Mouse (Mus musculus) forebrain, embryonic 16.5 days (tissue): Measurements from ENCODE around the gene Trim17. TPM values are rescaled to one million over a fixed set of nuclear protein-coding genes. Genes with fewer than 3 reads are reported as not detected.

Source experiments
- ATAC-seq: fragments of 200-750 bp; cut with Nextera tagmentation; 2 replicates; pipeline ENCODE4 v1.8.0; 2017; ENCODE audit warnings: mild to moderate bottlenecking, moderate library complexity
- H3K27ac ChIP-seq: fragments of 300-500 bp; sonication (generic); 2 replicates; pipeline ENCODE4 v1.5.1; 2014; ENCODE audit warnings: low read length, control low read depth
- H3K27me3 ChIP-seq: fragments of 300-500 bp; sonication (generic); replicated peaks from 2 replicates; pipeline ENCODE4 v1.6.1; 2014; ENCODE audit warnings: low read length; ENCODE audit not compliant: control insufficient read depth, insufficient read depth
- H3K36me3 ChIP-seq: fragments of 300-500 bp; sonication (generic); 2 replicates; pipeline ENCODE4 v1.6.1; 2014; ENCODE audit not compliant: control insufficient read depth, insufficient read depth
- H3K4me1 ChIP-seq: fragments of 300-500 bp; sonication (generic); replicated peaks from 2 replicates; pipeline ENCODE4 v1.6.1; 2014; ENCODE audit warnings: low read length; ENCODE audit not compliant: control insufficient read depth, insufficient read depth
- H3K4me2 ChIP-seq: fragments of 300-500 bp; sonication (generic); 2 replicates; pipeline ENCODE4 v1.6.1; 2014; ENCODE audit warnings: mild to moderate bottlenecking, low read length, control low read depth
- H3K4me3 ChIP-seq: fragments of 300-500 bp; sonication (generic); replicated peaks from 2 replicates; pipeline ENCODE4 v1.5.1; 2014; ENCODE audit warnings: mild to moderate bottlenecking, low read length, control low read depth
- H3K9ac ChIP-seq: fragments of 300-500 bp; sonication (generic); replicated peaks from 2 replicates; pipeline ENCODE4 v1.6.1; 2014; ENCODE audit warnings: low read depth, low read length, control low read depth
- H3K9me3 ChIP-seq: fragments of 300-500 bp; sonication (generic); 2 replicates; pipeline ENCODE4 v1.6.1; 2016; ENCODE audit warnings: low read length; ENCODE audit not compliant: control insufficient read depth
- WGBS: fragments of 180-500 bp; shearing (Covaris S2); extraction: QIAGEN DNeasy Blood & Tissue Kit; methylation state at CpG from one replicate; pipeline ENCODE4 v1.1.7; 2014; 5-methylcytosine and 5-hydroxymethylcytosine counted together
- polyA plus RNA-seq: library from polyadenylated mRNA; unstranded; fragments of >200 nt; fragmentation: Nextera tagmentation; extraction: Ambion mirVana; gene quantifications from 2 replicates; pipeline ENCODE4 v1.2.1, GENCODE M21; 2015

Trim17 gene
- polyA plus RNA-seq, 1 experiment from 2014 or later = 2.0 TPM

DNA sequence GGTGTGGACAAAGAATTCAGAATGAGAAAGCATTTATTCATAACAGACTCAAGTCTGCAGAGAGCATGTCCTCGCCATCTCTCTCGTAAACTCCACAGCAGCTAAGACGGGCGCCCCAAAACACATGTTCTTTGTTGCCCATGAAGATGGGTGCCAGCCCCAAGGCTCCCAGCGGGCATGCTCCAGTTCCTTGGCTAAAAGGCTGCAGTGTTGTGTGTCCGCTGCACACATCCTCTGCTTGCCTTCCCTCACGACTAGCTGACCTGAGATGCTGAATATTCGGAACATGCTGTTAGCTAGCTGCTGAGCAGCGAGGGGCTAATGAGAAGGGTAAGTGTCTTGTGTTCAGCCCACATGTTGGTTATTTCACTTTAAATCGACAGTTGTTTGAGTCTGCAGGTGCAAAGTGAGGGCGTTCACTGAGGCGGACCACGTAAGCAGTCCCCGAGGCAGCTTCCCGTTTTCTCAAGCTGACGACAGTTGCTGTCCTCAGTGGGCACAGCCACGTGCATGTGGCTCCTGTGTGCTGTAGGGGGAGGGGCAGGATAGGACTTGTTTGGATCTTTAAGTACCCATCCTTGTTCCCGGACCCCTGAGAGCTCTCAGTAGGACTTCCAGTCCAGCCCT lies 28.1 kb downstream of the Trim17 start:
- no peak overlapping the region for H3K27ac ChIP-seq
- H3K27me3 ChIP-seq = no peaks in the 10 kb centered on the region
- ATAC-seq = no peak
- 93% methylated on average over 18 of the region's 18 CpGs for WGBS
- H3K9me3 ChIP-seq = no peaks in the 10 kb centered on the region
- no peak overlapping the region for H3K4me3 ChIP-seq
- H3K4me2 ChIP-seq = no peak overlapping the region
- H3K4me1 ChIP-seq = peaks cover 27% of the 10 kb centered on the region
- no peak overlapping the region for H3K9ac ChIP-seq
- peaks cover 22% of the 10 kb centered on the region for H3K36me3 ChIP-seq

DNA sequence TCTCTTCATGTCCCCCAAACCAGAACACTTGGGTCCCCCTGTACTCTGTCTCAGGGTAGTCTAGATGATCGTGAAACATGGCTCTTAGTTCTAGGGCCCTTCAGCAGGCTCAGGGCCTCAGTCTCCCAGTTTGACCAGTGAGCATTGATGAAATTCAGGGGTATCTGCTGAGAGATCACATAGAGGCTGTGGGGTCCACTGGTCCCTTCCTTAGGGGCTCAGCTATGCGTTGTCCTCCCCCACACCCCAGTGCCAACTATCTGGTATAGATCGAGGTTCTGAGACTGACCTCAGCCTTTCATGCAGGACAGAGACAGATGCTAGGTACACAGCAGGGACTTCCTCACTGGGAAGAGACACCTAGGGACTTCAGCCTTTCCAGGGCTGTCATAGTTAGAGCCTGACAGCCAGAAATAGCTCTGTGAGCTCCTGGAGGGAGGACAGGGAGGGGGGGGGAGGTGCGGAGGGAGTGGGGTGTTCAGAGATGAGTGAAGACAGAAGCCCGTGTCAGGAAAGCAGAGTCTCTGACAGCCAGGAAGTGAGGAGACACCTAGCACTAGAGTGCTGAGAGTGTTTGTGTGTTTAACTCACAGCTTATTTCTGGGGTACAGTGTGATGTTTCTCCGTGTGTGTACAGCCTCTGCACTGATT lies 29.3 kb downstream of the Trim17 start:
- 88% methylated on average over 6 of the region's 6 CpGs for WGBS
- Histone ChIP-seq H3K4me3 (no peak overlapping the region), H3K9me3 (no peaks in the 10 kb centered on the region), H3K4me2 (no peak overlapping the region), H3K27ac (no peak overlapping the region), H3K4me1 (peaks cover 23% of the 10 kb centered on the region), H3K9ac (no peak overlapping the region), H3K36me3 (peaks cover 24% of the 10 kb centered on the region), H3K27me3 (no peaks in the 10 kb centered on the region)
- ATAC-seq = no peak

DNA sequence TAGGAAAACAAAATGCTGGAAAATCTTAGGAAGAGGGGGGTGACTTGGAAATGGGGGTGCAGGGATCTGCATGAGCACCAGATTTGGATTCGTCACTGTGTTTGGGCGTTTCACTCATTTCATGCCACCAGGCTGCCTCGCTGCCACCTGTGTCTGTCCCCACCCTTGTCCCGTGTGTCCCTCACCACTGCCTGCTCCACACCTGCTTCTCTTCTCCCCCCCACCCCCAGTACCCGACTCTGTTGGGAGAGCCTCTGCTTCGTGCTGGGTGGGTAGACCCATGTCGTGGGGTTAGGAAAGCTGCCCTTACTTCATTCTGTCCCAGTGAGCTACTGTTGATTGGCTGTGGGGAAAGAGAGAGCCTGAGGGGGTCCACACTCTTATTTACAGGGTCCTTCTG lies 30.2 kb downstream of the Trim17 start:
- no peak overlapping the region for H3K27ac ChIP-seq
- H3K27me3 ChIP-seq = no peaks in the 10 kb centered on the region
- 94% methylated on average over 7 of the region's 7 CpGs for WGBS
- no peak overlapping the region for H3K4me3 ChIP-seq
- H3K9ac ChIP-seq = no peak overlapping the region
- no peak for ATAC-seq
- no peak overlapping the region for H3K4me2 ChIP-seq
- no peaks in the 10 kb centered on the region for H3K9me3 ChIP-seq
- H3K36me3 ChIP-seq = peaks cover 27% of the 10 kb centered on the region
- H3K4me1 ChIP-seq = peaks cover 15% of the 10 kb centered on the region

DNA sequence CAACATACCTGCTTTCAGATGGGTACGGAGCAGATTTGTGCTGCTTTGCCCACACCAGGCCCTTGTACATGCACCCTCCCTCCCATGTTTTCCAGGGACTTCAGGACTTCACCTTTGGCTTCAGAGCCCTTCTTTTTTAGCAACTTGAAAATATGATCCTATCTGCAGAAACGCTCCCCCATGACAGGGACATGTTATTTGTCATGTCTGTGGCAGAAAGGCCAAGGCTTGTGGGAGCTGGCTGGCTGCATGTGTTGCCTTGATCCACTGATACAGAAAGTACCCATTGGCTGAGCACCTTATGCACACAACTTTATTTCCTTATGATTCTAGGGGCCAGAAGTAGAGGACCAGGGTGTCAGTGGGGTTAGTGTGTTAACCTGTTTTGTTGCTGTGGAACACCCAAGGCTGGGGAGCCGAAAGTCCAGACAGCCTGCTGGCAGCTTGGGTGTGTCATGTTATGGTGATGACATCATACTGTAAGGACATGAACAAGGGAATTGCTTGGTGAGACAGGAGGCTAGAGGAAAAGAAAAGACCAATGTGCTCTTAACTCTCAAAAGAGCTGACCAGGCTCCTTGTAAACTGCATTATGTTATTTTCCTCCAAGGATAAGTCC lies 30.9 kb downstream of the Trim17 start:
- ATAC-seq = no peak
- Histone ChIP-seq H3K4me3 (no peak overlapping the region), H3K27ac (no peak overlapping the region), H3K4me1 (peaks cover 7% of the 10 kb centered on the region), H3K36me3 (peaks cover 27% of the 10 kb centered on the region), H3K9me3 (no peaks in the 10 kb centered on the region), H3K4me2 (no peak overlapping the region), H3K9ac (no peak overlapping the region), H3K27me3 (no peaks in the 10 kb centered on the region)
- WGBS = 95% methylated on average over 3 of the region's 3 CpGs

DNA sequence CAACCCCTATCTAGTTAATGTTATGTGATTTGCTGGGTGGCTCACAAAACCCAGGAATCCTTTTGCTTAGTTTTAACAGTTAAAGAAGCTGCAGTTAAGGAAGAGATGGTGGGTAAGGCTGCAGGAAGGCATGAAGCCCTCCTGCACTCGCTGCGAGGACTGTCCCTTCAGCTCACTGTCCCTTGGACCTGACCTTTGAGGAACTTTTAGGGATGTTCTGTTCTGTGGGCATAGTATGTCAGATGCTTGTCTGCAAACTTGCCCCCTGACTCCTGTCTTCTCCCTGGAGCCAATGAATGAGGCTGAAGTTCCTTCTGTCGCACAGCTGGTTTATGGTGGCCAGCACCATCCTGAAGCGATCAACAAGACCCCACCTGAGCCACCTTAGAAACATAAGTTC lies 34.7 kb downstream of the Trim17 start:
- no peak for ATAC-seq
- H3K36me3 ChIP-seq = peaks cover 22% of the 10 kb centered on the region
- H3K4me3 ChIP-seq = no peak overlapping the region
- WGBS = 97% methylated on average over 4 of the region's 4 CpGs
- no peak overlapping the region for H3K27ac ChIP-seq
- H3K4me1 ChIP-seq = no peaks in the 10 kb centered on the region; the same call in 1 of the 2 replicates
- H3K9me3 ChIP-seq = no peaks in the 10 kb centered on the region
- H3K27me3 ChIP-seq = no peaks in the 10 kb centered on the region
- H3K9ac ChIP-seq = no peak overlapping the region
- H3K4me2 ChIP-seq = no peak overlapping the region

DNA sequence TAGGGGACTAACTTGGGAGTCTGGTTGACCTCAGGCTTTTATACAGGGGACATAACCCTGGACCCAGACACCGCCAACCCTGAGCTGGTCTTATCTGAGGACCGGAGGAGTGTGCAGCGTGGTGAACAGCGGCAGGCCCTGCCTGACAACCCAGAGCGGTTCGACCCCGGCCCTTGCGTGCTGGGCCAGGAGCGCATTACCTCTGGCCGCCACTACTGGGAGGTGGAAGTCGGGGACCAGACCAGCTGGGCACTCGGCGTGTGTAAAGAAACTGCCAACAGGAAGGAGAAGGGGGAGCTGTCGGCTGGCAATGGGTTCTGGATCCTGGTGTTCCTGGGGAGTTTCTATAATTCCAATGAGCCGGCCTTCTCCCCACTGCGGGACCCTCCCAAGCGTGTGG lies 35.7 kb downstream of the Trim17 start:
- Histone ChIP-seq H3K9ac (no peak overlapping the region), H3K36me3 (peaks cover 20% of the 10 kb centered on the region), H3K4me1 (peaks cover 6% of the 10 kb centered on the region), H3K9me3 (no peaks in the 10 kb centered on the region), H3K4me3 (no peak overlapping the region), H3K27me3 (peaks cover 1% of the 10 kb centered on the region; the same call in 1 of the 2 replicates), H3K27ac (no peak overlapping the region), H3K4me2 (no peak overlapping the region)
- 84% methylated on average over 17 of the region's 17 CpGs for WGBS
- ATAC-seq = no peak

DNA sequence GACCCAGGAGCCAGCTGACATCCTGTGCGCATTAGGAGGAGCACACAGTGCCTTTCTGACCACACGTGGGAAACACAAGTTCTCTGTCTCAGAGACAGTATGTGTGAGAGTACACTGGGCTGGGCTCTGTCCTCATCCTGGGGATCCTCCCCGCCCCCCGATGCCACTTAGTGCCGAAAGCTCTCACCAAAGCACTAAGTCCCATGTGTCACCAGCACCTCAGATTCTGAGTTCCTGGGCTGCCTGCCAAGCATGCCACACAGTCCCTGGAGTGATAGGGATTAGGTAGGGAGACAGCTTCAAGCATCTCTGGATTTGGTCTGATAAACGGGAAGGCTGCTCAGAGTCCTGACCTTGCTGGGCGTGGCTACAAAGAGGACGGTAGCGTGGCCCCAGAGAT lies 36.3 kb downstream of the Trim17 start:
- WGBS = 82% methylated on average over 9 of the region's 9 CpGs
- Histone ChIP-seq H3K4me3 (no peak overlapping the region), H3K27me3 (peaks cover 3% of the 10 kb centered on the region; the same call in 1 of the 2 replicates), H3K4me1 (peaks cover 6% of the 10 kb centered on the region), H3K9me3 (no peaks in the 10 kb centered on the region), H3K9ac (no peak overlapping the region), H3K4me2 (no peak overlapping the region), H3K36me3 (peaks cover 16% of the 10 kb centered on the region), H3K27ac (no peak overlapping the region)
- ATAC-seq = no peak

DNA sequence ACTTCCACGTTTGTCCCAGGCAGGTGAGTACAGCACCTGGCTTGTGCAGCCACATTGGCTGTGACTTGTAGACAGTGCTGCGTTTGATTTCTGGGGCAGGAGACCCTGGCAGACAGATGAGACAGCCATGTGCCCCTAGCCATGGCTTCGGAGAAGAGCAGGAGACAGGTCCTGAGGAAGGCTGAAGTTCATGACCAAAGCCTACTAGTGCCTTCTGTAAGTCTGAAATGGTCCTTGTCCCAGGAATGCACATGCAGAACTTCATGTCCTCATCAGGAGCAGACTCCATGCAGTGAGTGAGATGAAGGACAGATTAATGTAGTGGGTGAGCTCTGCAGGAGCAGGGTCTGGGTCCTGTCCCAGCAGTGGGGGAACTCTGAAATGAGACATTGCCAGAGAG lies 37.4 kb downstream of the Trim17 start:
- WGBS = 89% methylated on average over 3 of the region's 3 CpGs
- H3K4me3 ChIP-seq = no peak overlapping the region
- H3K9ac ChIP-seq = no peak overlapping the region
- ATAC-seq = no peak
- peaks cover 6% of the 10 kb centered on the region for H3K4me1 ChIP-seq
- no peak overlapping the region for H3K27ac ChIP-seq
- peaks cover 3% of the 10 kb centered on the region; the same call in 1 of the 2 replicates for H3K27me3 ChIP-seq
- H3K9me3 ChIP-seq = no peaks in the 10 kb centered on the region
- no peak overlapping the region for H3K4me2 ChIP-seq
- peaks cover 10% of the 10 kb centered on the region; the same call in 1 of the 2 replicates for H3K36me3 ChIP-seq

DNA sequence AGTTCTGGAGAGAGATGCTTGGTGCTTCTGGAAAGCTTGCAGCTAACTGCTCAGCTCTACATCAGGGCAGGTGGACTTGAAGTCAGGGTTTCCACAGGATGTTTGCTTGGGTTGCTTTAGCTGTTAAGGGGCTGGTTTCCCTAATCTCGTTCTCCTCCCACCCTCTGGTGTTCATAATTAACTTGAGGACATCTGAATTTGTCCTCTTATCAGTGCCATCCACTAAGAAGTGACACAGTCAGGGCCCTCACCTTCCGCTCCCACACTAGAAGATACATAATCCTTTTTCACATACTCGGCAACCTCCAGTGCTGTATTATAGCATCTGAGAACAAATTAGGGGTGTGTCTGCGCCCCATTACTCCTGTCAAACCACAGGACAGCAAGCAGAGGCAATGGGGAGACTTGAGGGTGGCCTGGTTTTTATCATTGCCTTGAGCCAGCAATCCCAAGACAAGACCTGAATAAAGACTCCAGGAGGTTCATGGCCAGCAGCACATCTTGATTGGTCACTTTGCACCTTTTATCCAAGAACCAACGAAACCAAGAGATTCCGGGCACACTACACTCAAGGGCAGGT lies 38.7 kb downstream of the Trim17 start:
- H3K4me2 ChIP-seq = no peak overlapping the region
- H3K36me3 ChIP-seq = peaks cover 10% of the 10 kb centered on the region; the same call in 1 of the 2 replicates
- no peak overlapping the region for H3K27ac ChIP-seq
- WGBS = 84% methylated on average over 6 of the region's 6 CpGs
- no peak for ATAC-seq
- H3K4me1 ChIP-seq = peaks cover 6% of the 10 kb centered on the region
- H3K9me3 ChIP-seq = no peaks in the 10 kb centered on the region
- H3K4me3 ChIP-seq = no peak overlapping the region
- H3K9ac ChIP-seq = no peak overlapping the region
- peaks cover 3% of the 10 kb centered on the region; the same call in 1 of the 2 replicates for H3K27me3 ChIP-seq
